Mouse (Mus musculus) E14TG2a.4 (cell line): Measurements from ENCODE around the gene T2.

Experiments
- CTCF ChIP-seq: conservative IDR thresholded peaks from 2 replicates; pipeline ENCODE4 v1.5.1; 2014; ENCODE audit warnings: low read length
- POU5F1 ChIP-seq: IDR thresholded peaks from 2 replicates; pipeline ENCODE4 v1.6.1; 2014; ENCODE audit warnings: low read length, borderline replicate concordance

GRCm38 (mm10) chr17:8423283-8423682 is 67.5 kb downstream of the T2 start:
- peak; percentile 81 for TF ChIP-seq CTCF
- no peak for TF ChIP-seq POU5F1
